Mouse (Mus musculus) liver, embryonic 14.5 days (tissue): ENCODE data around the gene Srgap3.

Experiments used
- CTCF ChIP-seq: IDR thresholded peaks from 2 replicates; pipeline ENCODE4 v1.5.1; 2016; ENCODE audit warnings: antibody characterized with exemption, low read depth, control low read depth
- EP300 ChIP-seq: IDR thresholded peaks from 2 replicates; pipeline ENCODE4 v1.6.1; 2016; ENCODE audit warnings: antibody characterized with exemption, low read depth

DNA sequence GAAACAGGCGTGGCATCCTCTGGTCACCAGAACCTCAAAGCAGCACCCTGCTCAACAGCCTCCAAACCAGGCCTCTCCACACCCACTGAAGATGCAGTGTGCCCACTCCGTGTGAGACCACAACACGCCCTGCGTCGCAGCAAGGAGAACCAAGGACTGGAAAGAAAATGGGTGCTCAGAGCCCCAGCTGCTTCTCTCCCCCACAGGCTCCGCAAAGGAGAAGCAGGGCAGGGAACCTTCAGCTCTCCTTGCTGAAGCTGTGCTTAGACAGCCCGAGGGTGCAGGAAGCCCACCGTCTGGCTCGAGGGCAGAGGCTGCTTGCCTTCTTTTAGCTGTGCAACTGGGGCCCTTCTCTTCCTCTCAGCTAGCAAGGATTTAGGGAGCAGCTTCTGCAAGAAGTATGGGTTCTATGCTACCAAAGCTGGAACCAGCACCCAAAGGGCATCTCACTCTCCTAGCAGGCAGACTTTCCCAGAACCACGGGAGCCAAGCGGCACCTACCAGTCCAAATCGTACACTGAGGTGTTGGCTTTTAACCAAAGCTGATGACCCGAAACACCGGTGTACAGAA is 1.8 kb downstream of the Srgap3 start:
- TF ChIP-seq CTCF (no peak), EP300 (no peak)
